Mouse (Mus musculus) C2C12 (cell line): ENCODE data around the gene Synj2. TPM values are rescaled to one million over a fixed set of nuclear protein-coding genes. Genes with fewer than 3 reads are reported as not detected.

Source experiments
- H3K27me3 ChIP-seq: one replicate; pipeline ENCODE4 v1.6.1; 2011; ENCODE audit not compliant: control insufficient read depth, insufficient read depth, insufficient read length
- H3K36me3 ChIP-seq: one replicate; pipeline ENCODE4 v1.6.1; 2011; ENCODE audit not compliant: control insufficient read depth, insufficient read depth
- H3K4me3 ChIP-seq: one replicate; pipeline ENCODE4 v1.5.1; 2011; ENCODE audit warnings: mild to moderate bottlenecking, control low read depth; ENCODE audit not compliant: poor library complexity, insufficient read depth, severe bottlenecking
- H3K79me2 ChIP-seq: one replicate; pipeline ENCODE4 v1.6.1; 2011; ENCODE audit not compliant: control insufficient read depth, insufficient read depth
- H3K79me3 ChIP-seq: one replicate; pipeline ENCODE4 v1.6.1; 2011; ENCODE audit warnings: low read depth, control low read depth
- H3ac ChIP-seq: one replicate; pipeline ENCODE3; 2011; ENCODE audit warnings: low read depth; ENCODE audit not compliant: control insufficient read depth, insufficient read length
- CEBPB ChIP-seq: IDR thresholded peaks from one replicate; pipeline ENCODE4 v1.6.1; 2011; ENCODE audit warnings: low read depth, mild to moderate bottlenecking, control low read depth, moderate library complexity
- CTCF ChIP-seq: IDR thresholded peaks from one replicate; pipeline ENCODE4 v1.5.1; 2011; ENCODE audit not compliant: control insufficient read depth, insufficient read depth, insufficient read length
- FOSL1 ChIP-seq: IDR thresholded peaks from one replicate; pipeline ENCODE4 v1.8.0; 2011; ENCODE audit warnings: mild to moderate bottlenecking, low read length; ENCODE audit not compliant: poor library complexity, insufficient read depth, severe bottlenecking
- MAX ChIP-seq: IDR thresholded peaks from one replicate; pipeline ENCODE4 v1.6.1; 2011; ENCODE audit warnings: mild to moderate bottlenecking, control low read depth
- MYOD1 ChIP-seq: IDR thresholded peaks from one replicate; pipeline ENCODE4 v1.6.1; 2011; ENCODE audit warnings: low read depth; ENCODE audit not compliant: control insufficient read depth, insufficient read length
- MYOG ChIP-seq: IDR thresholded peaks from one replicate; pipeline ENCODE4 v1.6.1; 2011; ENCODE audit not compliant: control insufficient read depth, insufficient read length; ENCODE audit errors: extremely low read depth
- USF1 ChIP-seq: IDR thresholded peaks from one replicate; pipeline ENCODE4 v1.6.1; 2011; ENCODE audit warnings: low read depth, mild to moderate bottlenecking, control low read depth, moderate library complexity
- polyA plus RNA-seq: library from polyadenylated mRNA; unstranded; fragments of >200 nt; fragmentation: generic; extraction: Trizol; gene quantifications from one replicate; pipeline ENCODE4 v1.2.1, GENCODE M21; 2012; ENCODE audit warnings: missing spikeins

Gene Synj2
- polyA plus RNA-seq, 1 experiment = 30.9 TPM

- H3K79me3 ChIP-seq = peaks cover 35% of the 10 kb centered on the region
Measured at GRCm38 (mm10) chr17:5977921-5978504, 36.9 kb downstream of the Synj2 start.

GRCm38 (mm10) chr17:5978505-5979077 is 37.5 kb downstream of the Synj2 start:
- TF ChIP-seq CEBPB (peak; percentile 25), FOSL1 (no peak), MYOG (no peak), CTCF (no peak), USF1 (peak; percentile 86), MYOD1 (no peak), MAX (peak; percentile 18)
- Histone ChIP-seq H3ac (peak overlapping the region; percentile 57), H3K27me3 (no peaks in the 10 kb centered on the region), H3K79me2 (peaks cover 77% of the 10 kb centered on the region), H3K4me3 (no peak overlapping the region), H3K36me3 (peaks cover 11% of the 10 kb centered on the region), H3K79me3 (peaks cover 35% of the 10 kb centered on the region)

More at GRCm38 (mm10) chr17:5977921-5978504, 36.9 kb downstream of the Synj2 start:
- H3K36me3 ChIP-seq = peaks cover 11% of the 10 kb centered on the region
- no peaks in the 10 kb centered on the region for H3K27me3 ChIP-seq
- TF ChIP-seq CEBPB = no peak
- TF ChIP-seq FOSL1 = no peak
- no peak for TF ChIP-seq MYOD1
- TF ChIP-seq MAX = no peak
- TF ChIP-seq MYOG = no peak
- TF ChIP-seq USF1 = no peak
- TF ChIP-seq CTCF = no peak
- H3K4me3 ChIP-seq = no peak overlapping the region
- H3ac ChIP-seq = peak overlapping the region; percentile 57
- peaks cover 77% of the 10 kb centered on the region for H3K79me2 ChIP-seq

DNA sequence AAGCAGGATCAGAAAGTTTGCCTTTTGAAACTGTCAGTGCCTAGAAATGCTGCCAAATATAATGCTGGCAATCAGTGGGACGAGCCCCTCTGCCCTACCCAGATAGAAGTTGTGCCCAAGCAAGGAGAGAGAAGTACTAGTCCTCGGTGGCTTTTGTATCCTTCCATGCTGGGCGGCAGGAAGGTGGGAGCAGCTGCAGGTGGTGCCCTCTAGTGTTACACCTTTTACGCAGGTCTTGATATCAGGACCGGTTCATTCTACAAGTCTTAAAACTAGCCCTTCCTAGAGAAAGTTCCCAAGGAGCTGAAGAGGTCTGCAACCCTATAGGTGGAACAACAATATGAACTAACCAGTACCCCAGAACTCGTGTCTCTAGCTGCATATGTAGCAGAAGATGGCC is 39.8 kb downstream of the Synj2 start:
- H3ac ChIP-seq = no peak overlapping the region
- no peak for TF ChIP-seq MYOG
- TF ChIP-seq CEBPB = no peak
- no peak for TF ChIP-seq FOSL1
- TF ChIP-seq USF1 = no peak
- no peak for TF ChIP-seq CTCF
- TF ChIP-seq MYOD1 = no peak
- TF ChIP-seq MAX = no peak
- H3K4me3 ChIP-seq = no peak overlapping the region
- no peaks in the 10 kb centered on the region for H3K27me3 ChIP-seq
- peaks cover 81% of the 10 kb centered on the region for H3K79me2 ChIP-seq
- H3K36me3 ChIP-seq = peaks cover 14% of the 10 kb centered on the region
- H3K79me3 ChIP-seq = peaks cover 38% of the 10 kb centered on the region

DNA sequence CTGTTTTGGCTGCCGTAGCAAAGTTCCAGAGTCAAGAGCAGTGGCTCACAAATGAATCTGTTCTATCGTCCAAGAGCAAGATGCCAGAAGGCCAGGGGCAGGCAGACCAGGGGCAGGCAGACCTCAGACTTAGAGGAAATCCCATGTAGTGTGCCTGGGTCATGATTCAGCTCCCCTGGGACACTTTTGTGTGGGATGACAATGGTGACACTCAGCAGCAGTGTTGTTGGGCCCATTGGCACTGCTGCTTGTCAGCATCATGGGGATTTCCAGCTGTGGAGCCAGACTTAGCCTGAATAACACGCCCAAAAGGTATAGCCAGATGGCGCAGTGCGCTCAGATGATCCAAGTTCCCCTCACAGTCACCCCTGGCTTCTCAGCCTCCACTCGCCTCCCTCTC is 42.1 kb downstream of the Synj2 start:
- peaks cover 81% of the 10 kb centered on the region for H3K79me2 ChIP-seq
- no peak overlapping the region for H3ac ChIP-seq
- H3K79me3 ChIP-seq = peaks cover 40% of the 10 kb centered on the region
- TF ChIP-seq MYOG (no peak), CTCF (no peak), CEBPB (no peak), MAX (no peak), MYOD1 (no peak), FOSL1 (no peak), USF1 (no peak)
- H3K27me3 ChIP-seq = no peaks in the 10 kb centered on the region
- H3K36me3 ChIP-seq = peaks cover 26% of the 10 kb centered on the region
- no peak overlapping the region for H3K4me3 ChIP-seq

DNA sequence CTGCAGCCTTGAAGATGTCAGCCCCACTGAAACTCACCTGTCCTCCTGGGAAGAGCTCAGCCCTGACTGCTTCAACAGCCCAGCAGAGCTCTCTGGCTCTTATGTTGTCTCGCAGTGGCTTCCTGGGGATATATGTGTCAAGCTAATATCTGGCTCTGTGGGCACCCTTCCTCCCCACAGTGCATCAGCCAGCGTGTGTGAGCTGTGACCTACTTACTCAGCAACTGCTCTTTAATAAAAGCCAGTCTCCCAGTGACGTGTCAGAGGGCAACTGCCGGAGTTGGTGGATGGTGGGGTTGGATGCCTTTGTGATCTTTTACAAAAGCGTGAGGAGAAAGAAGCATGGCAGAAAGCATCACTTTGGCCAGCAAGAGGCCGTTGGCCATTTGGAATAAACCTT is 42.8 kb downstream of the Synj2 start:
- Histone ChIP-seq H3K79me2 (peaks cover 88% of the 10 kb centered on the region), H3K4me3 (no peak overlapping the region), H3K27me3 (no peaks in the 10 kb centered on the region), H3K36me3 (peaks cover 26% of the 10 kb centered on the region), H3K79me3 (peaks cover 47% of the 10 kb centered on the region), H3ac (no peak overlapping the region)
- no peak for TF ChIP-seq MYOG
